ENCODE assay signal across 8 mouse cellular contexts in genomic region chr15:93596285-93596684, GRCm38 (mm10). TPM values are rescaled to one million over a fixed set of nuclear protein-coding genes. Genes with fewer than 3 reads are reported as not detected.
DNase-seq lines count a peak whose midpoint lies in the region; ATAC-seq lines count a peak whose summit lies in the region.

No protein-coding gene starts in this region.

- H3K4me2 ChIP-seq in forebrain, embryonic 13.5 days, result peak overlapping the region; percentile 98
- H3K4me2 ChIP-seq in heart, embryonic 16.5 days (ENCODE audit: low read depth, low read length), result peak overlapping the region; percentile 93
- H3K4me2 ChIP-seq in liver, embryonic 13.5 days, result peak overlapping the region; percentile 98
- H3K4me2 ChIP-seq in neural tube, embryonic 11.5 days (ENCODE audit: low read depth), result peak overlapping the region; percentile 91

- H3K4me3 ChIP-seq in brown adipose tissue, adult 24 weeks (ENCODE audit: insufficient read depth, low read depth, low read length), result peak overlapping the region; percentile 85
- H3K4me3 ChIP-seq in forebrain, embryonic 13.5 days, result peak overlapping the region; percentile 76
- H3K4me3 ChIP-seq in heart, embryonic 16.5 days (ENCODE audit: low read length), result peak overlapping the region; percentile 93
- H3K4me3 ChIP-seq in liver, embryonic 13.5 days (replicated peaks), result peak overlapping the region; percentile 88
- H3K4me3 ChIP-seq in neural tube, embryonic 11.5 days (ENCODE audit: low read depth, low read length), result peak overlapping the region; percentile 81

- peak overlapping the region; percentile 86 for H3K9ac ChIP-seq in forebrain, embryonic 13.5 days
- peak overlapping the region; percentile 98 for H3K9ac ChIP-seq in heart, embryonic 16.5 days (ENCODE audit: low read length)
- peak overlapping the region; percentile 92 for H3K9ac ChIP-seq in liver, embryonic 13.5 days
- H3K9ac ChIP-seq in neural tube, embryonic 11.5 days (ENCODE audit: low read length), result peak overlapping the region; percentile 90

- no peaks in the 10 kb centered on the region for H3K36me3 ChIP-seq in forebrain, embryonic 13.5 days (ENCODE audit: poor library complexity, severe bottlenecking)
- H3K36me3 ChIP-seq in heart, embryonic 16.5 days (ENCODE audit: control insufficient read depth, insufficient read depth), result no peaks in the 10 kb centered on the region
- no peaks in the 10 kb centered on the region for H3K36me3 ChIP-seq in liver, embryonic 13.5 days
- no peaks in the 10 kb centered on the region for H3K36me3 ChIP-seq in neural tube, embryonic 11.5 days (ENCODE audit: control insufficient read depth, insufficient read depth, low read length)

- peak; percentile 69 for DNase-seq in CD4-positive, CD25-positive, alpha-beta regulatory T cell, adult 2 months (ENCODE audit: low read depth, low spot score)
- DNase-seq in kidney, postnatal 14 days, result peak; percentile 88
- DNase-seq in liver, embryonic 13.5 days, result peak; percentile 67
- DNase-seq in neural tube, embryonic 11.5 days (ENCODE audit: low spot score), result peak; percentile 75
- DNase-seq in testis, postnatal 14 days (ENCODE audit: low spot score), result peak; percentile 59

- H3K27me3 ChIP-seq in forebrain, embryonic 13.5 days, result no peaks in the 10 kb centered on the region
- no peaks in the 10 kb centered on the region for H3K27me3 ChIP-seq in heart, embryonic 16.5 days (ENCODE audit: control insufficient read depth, insufficient read depth, low read length)
- H3K27me3 ChIP-seq in liver, embryonic 13.5 days, result 0 out of 2 replicates have a peak, but pooled peaks cover 5% of the 10 kb centered on the region
- no peaks in the 10 kb centered on the region for H3K27me3 ChIP-seq in neural tube, embryonic 11.5 days (ENCODE audit: control insufficient read depth, insufficient read depth, low read length)

- H3K4me1 ChIP-seq in brown adipose tissue, adult 24 weeks (ENCODE audit: control insufficient read depth, insufficient read depth, insufficient read length, low read length), result peaks cover 4% of the 10 kb centered on the region; the same call in 1 of the 2 replicates
- peaks cover 16% of the 10 kb centered on the region; the same call in 1 of the 2 replicates for H3K4me1 ChIP-seq in forebrain, embryonic 13.5 days
- H3K4me1 ChIP-seq in heart, embryonic 16.5 days (ENCODE audit: control insufficient read depth, insufficient read depth, low read length), result peaks cover 21% of the 10 kb centered on the region
- peaks cover 48% of the 10 kb centered on the region for H3K4me1 ChIP-seq in liver, embryonic 13.5 days (replicated peaks)
- peaks cover 8% of the 10 kb centered on the region; the same call in 1 of the 2 replicates for H3K4me1 ChIP-seq in neural tube, embryonic 11.5 days (ENCODE audit: control insufficient read depth, insufficient read depth, low read length)

- H3K9me3 ChIP-seq in forebrain, embryonic 13.5 days (replicated peaks), result no peaks in the 10 kb centered on the region
- H3K9me3 ChIP-seq in heart, embryonic 16.5 days (replicated peaks; ENCODE audit: control insufficient read depth, low read length), result no peaks in the 10 kb centered on the region
- no peaks in the 10 kb centered on the region for H3K9me3 ChIP-seq in liver, embryonic 13.5 days (replicated peaks)
- no peaks in the 10 kb centered on the region for H3K9me3 ChIP-seq in neural tube, embryonic 11.5 days (ENCODE audit: control insufficient read depth, low read length)

- under 1% methylated on average over 11 of the region's 11 CpGs for WGBS in forebrain, embryonic 13.5 days
- under 1% methylated on average over 11 of the region's 11 CpGs for WGBS in heart, embryonic 16.5 days
- under 1% methylated on average over 11 of the region's 11 CpGs for WGBS in liver, embryonic 13.5 days (ENCODE audit: insufficient replicate concordance)
- WGBS in neural tube, embryonic 11.5 days, result 1% methylated on average over 11 of the region's 11 CpGs

- ATAC-seq in forebrain, embryonic 13.5 days, result peak; percentile 67
- ATAC-seq in heart, embryonic 16.5 days (replicated peaks; ENCODE audit: extremely low read depth, insufficient read depth, low FRiP score), result peak; percentile 57
- ATAC-seq in liver, embryonic 13.5 days (ENCODE audit: low read depth), result peak; percentile 39
- ATAC-seq in neural tube, embryonic 11.5 days (ENCODE audit: insufficient read depth, low FRiP score, low TSS enrichment), result peak; percentile 46

- no peak overlapping the region for H3K27ac ChIP-seq in brown adipose tissue, adult 24 weeks (replicated peaks; ENCODE audit: low read depth, low read length)
- H3K27ac ChIP-seq in forebrain, embryonic 13.5 days, result no peak overlapping the region
- peak overlapping the region; percentile 96 for H3K27ac ChIP-seq in heart, embryonic 16.5 days (ENCODE audit: low read length)
- H3K27ac ChIP-seq in liver, embryonic 13.5 days, result peak overlapping the region; percentile 1; the same call in 1 of the 2 replicates
- H3K27ac ChIP-seq in neural tube, embryonic 11.5 days (ENCODE audit: low read depth, low read length), result peak overlapping the region; percentile 88; the same call in 1 of the 2 replicates

RNA-seq across cellular contexts. Expression of gene Prickle1, which starts 0.6 kb away (rescaled TPM):
- 2.0 and 2.4 TPM in 2 replicates for polyA plus RNA-seq in brown adipose tissue, adult 24 weeks (2012; ENCODE audit: insufficient read depth, insufficient read length, missing spikeins)
- polyA plus RNA-seq in forebrain, embryonic 13.5 days (2015; fragmentation: Nextera tagmentation; extraction: Ambion mirVana), result 5.6 and 6.9 TPM in 2 replicates
- 30.3 and 31.0 TPM in 2 replicates for polyA plus RNA-seq in heart, embryonic 16.5 days (2015; fragmentation: Nextera tagmentation; extraction: Ambion mirVana)
- 4.2 and 5.6 TPM in 2 replicates for polyA plus RNA-seq in liver, embryonic 13.5 days (2015; fragmentation: Nextera tagmentation; extraction: Ambion mirVana)
- 19.9 and 21.8 TPM in 2 replicates for polyA plus RNA-seq in neural tube, embryonic 11.5 days (2014; fragmentation: Nextera tagmentation; extraction: Ambion mirVana)

Comparison
In these comparisons a context has a peak if more than half of its experiments do, and no peak if none do; other contexts are left out.
1. H3K27ac ChIP-seq: peak in heart, embryonic 16.5 days (single experiment), liver, embryonic 13.5 days (single experiment) and neural tube, embryonic 11.5 days (single experiment); none in brown adipose tissue, adult 24 weeks (single experiment) and forebrain, embryonic 13.5 days (single experiment).
2. Peak in every context shown above with its lines, with median percentiles within 50 percentile points of each other: DNase-seq, H3K4me3 ChIP-seq, ATAC-seq, H3K4me2 ChIP-seq and H3K9ac ChIP-seq.